7 mouse cellular contexts compared by ENCODE assay signal in the genomic region with DNA sequence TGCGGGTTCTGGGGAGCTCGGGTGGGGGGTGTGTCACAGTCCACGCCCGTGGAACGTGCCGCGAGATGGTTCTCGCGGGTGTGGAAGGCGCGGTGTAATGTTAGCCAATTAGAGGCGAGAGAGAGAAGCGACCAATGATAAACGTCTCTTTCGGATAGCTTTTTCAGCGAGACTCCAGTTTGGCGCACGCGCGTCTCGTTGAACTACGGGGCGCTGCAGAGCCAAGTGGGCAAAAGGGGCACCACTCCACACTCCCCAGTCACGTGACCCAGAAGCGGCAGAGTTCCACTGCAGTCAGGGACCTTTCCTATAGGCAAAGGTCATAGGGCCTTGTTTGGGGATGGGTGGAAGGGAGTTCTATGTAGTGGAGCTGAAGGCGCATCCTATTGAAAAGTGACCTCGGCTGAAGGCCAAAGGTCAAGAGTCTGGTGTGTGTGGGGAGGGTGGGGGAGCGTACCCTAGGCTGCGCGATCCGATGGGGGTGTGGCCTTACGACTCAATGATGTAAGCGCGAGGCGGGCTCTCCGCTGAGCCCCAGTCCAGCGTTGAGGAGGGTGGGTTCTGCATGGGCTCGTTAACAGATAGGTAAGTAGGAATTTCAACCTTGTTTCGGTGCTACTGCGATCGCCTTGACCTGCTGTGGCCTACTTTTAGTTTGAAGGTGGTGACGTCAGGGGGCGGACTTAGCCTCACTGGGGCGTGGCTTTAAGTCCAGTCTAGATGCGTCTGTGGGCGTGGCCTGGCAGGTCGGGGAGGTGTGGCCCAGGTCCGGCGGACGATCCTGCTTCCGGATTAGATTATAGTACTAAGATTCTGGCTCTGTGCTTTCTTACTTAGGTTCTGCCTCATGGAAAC. TPM values are rescaled to one million over a fixed set of nuclear protein-coding genes. Genes with fewer than 3 reads are reported as not detected.
DNase-seq lines count a peak whose midpoint lies in the region; ATAC-seq lines count a peak whose summit lies in the region.

Ilvbl (plus strand) TSS at position 97 of the 855 bp plus-strand sequence.

- under 1% methylated on average over 51 of the region's 51 CpGs for WGBS in embryonic facial prominence, embryonic 11.5 days
- WGBS in limb, embryonic 11.5 days = under 1% methylated on average over 51 of the region's 51 CpGs
- under 1% methylated on average over 51 of the region's 51 CpGs for WGBS in midbrain, embryonic 14.5 days

- H3K9me3 ChIP-seq in embryonic facial prominence, embryonic 11.5 days (replicated peaks; ENCODE audit: control insufficient read depth, low read length) = no peaks in the 10 kb centered on the region
- H3K9me3 ChIP-seq in limb, embryonic 11.5 days (ENCODE audit: control insufficient read depth, low read length) = no peaks in the 10 kb centered on the region
- H3K9me3 ChIP-seq in midbrain, embryonic 14.5 days (ENCODE audit: control insufficient read depth, low read length) = no peaks in the 10 kb centered on the region

- DNase-seq in adrenal gland, postnatal 14 days = peak; percentile 97
- DNase-seq in embryonic facial prominence, embryonic 11.5 days (ENCODE audit: low spot score) = peak; percentile 95
- DNase-seq in heart, adult 11 months = peak; percentile 100
- peak; percentile 98 for DNase-seq in kidney, adult 18-20 months
- DNase-seq in limb, embryonic 11.5 days (ENCODE audit: low spot score) = peak; percentile 95
- DNase-seq in midbrain, embryonic 14.5 days = peak; percentile 97
- peak; percentile 91 to 96 for DNase-seq in spleen, adult 18-20 months

- peak within 1 kb of the TSS; percentile 64 for H3K4me2 ChIP-seq in embryonic facial prominence, embryonic 11.5 days (ENCODE audit: low read depth, low read length)
- peak within 1 kb of the TSS; percentile 61 for H3K4me2 ChIP-seq in limb, embryonic 11.5 days (ENCODE audit: low read depth, severe bottlenecking)
- H3K4me2 ChIP-seq in midbrain, embryonic 14.5 days (ENCODE audit: low read length) = peak within 1 kb of the TSS; percentile 73

- H3K27me3 ChIP-seq in embryonic facial prominence, embryonic 11.5 days (ENCODE audit: control insufficient read depth, insufficient read depth, low read length) = no peaks in the 10 kb centered on the region
- no peaks in the 10 kb centered on the region for H3K27me3 ChIP-seq in limb, embryonic 11.5 days (ENCODE audit: control insufficient read depth, insufficient read depth, low read length)
- no peaks in the 10 kb centered on the region for H3K27me3 ChIP-seq in midbrain, embryonic 14.5 days (ENCODE audit: control insufficient read depth, insufficient read depth, low read length)

- ATAC-seq in embryonic facial prominence, embryonic 11.5 days (replicated peaks; ENCODE audit: insufficient number of reproducible peaks, low FRiP score, low TSS enrichment, low read depth) = peak; percentile 91
- ATAC-seq in limb, embryonic 11.5 days (ENCODE audit: insufficient number of reproducible peaks, low FRiP score, low TSS enrichment, low read depth) = peak; percentile 90
- peak; percentile 93 for ATAC-seq in midbrain, embryonic 14.5 days (ENCODE audit: low FRiP score, low TSS enrichment)

- peak within 1 kb of the TSS; percentile 54 for H3K4me3 ChIP-seq in embryonic facial prominence, embryonic 11.5 days (ENCODE audit: low read depth, low read length)
- H3K4me3 ChIP-seq in limb, embryonic 11.5 days (ENCODE audit: low read depth, low read length) = peak within 1 kb of the TSS; percentile 49
- H3K4me3 ChIP-seq in midbrain, embryonic 14.5 days (replicated peaks; ENCODE audit: low read depth, low read length) = peak within 1 kb of the TSS; percentile 60

- H3K9ac ChIP-seq in embryonic facial prominence, embryonic 11.5 days (replicated peaks; ENCODE audit: low read length) = peak within 1 kb of the TSS; percentile 70
- peak within 1 kb of the TSS; percentile 53 for H3K9ac ChIP-seq in limb, embryonic 11.5 days (ENCODE audit: low read length)
- peak within 1 kb of the TSS; percentile 70 for H3K9ac ChIP-seq in midbrain, embryonic 14.5 days (replicated peaks; ENCODE audit: low read length)

- peak within 1 kb of the TSS; percentile 43; the same call in 1 of the 2 replicates for H3K27ac ChIP-seq in embryonic facial prominence, embryonic 11.5 days (replicated peaks; ENCODE audit: low read depth, low read length)
- peak within 1 kb of the TSS; percentile 48 for H3K27ac ChIP-seq in limb, embryonic 11.5 days (replicated peaks; ENCODE audit: low read depth, low read length)
- peak within 1 kb of the TSS; percentile 81 for H3K27ac ChIP-seq in midbrain, embryonic 14.5 days (replicated peaks; ENCODE audit: low read depth, low read length)

- H3K4me1 ChIP-seq in embryonic facial prominence, embryonic 11.5 days (ENCODE audit: control insufficient read depth, insufficient read depth, low read length) = no peaks in the 10 kb centered on the region
- H3K4me1 ChIP-seq in limb, embryonic 11.5 days (ENCODE audit: control insufficient read depth, insufficient read depth, low read length) = peaks cover 2% of the 10 kb centered on the region; the same call in 1 of the 2 replicates
- peaks cover 7% of the 10 kb centered on the region; the same call in 1 of the 2 replicates for H3K4me1 ChIP-seq in midbrain, embryonic 14.5 days (ENCODE audit: control insufficient read depth, insufficient read depth, low read length)

- no peaks in the 10 kb centered on the region for H3K36me3 ChIP-seq in embryonic facial prominence, embryonic 11.5 days (replicated peaks; ENCODE audit: control insufficient read depth, insufficient read depth, low read depth, low read length)
- H3K36me3 ChIP-seq in limb, embryonic 11.5 days (ENCODE audit: control insufficient read depth, insufficient read depth, low read length) = 0 out of 2 replicates have a peak, but pooled peaks cover 2% of the 10 kb centered on the region
- H3K36me3 ChIP-seq in midbrain, embryonic 14.5 days (ENCODE audit: control insufficient read depth, insufficient read depth, low read length) = peaks cover 19% of the 10 kb centered on the region

RNA-seq across cellular contexts. Expression of gene Ilvbl, which starts in this region (rescaled TPM):
- total RNA-seq in adrenal gland, postnatal 14 days (2021) = 38.7 and 60.7 TPM in 2 replicates
- polyA plus RNA-seq in embryonic facial prominence, embryonic 11.5 days (2014; fragmentation: Nextera tagmentation; extraction: Ambion mirVana) = 28.3 and 32.1 TPM in 2 replicates
- polyA plus RNA-seq in limb, embryonic 11.5 days (2014; fragmentation: Nextera tagmentation; extraction: Ambion mirVana) = 24.6 and 29.2 TPM in 2 replicates
- polyA plus RNA-seq in midbrain, embryonic 14.5 days (2014; fragmentation: Nextera tagmentation; extraction: Ambion mirVana) = 46.4 and 48.5 TPM in 2 replicates

Comparison
In these comparisons a context has a peak if more than half of its experiments do, and no peak if none do; other contexts are left out.
1. Peak in every context shown above with its lines: DNase-seq, ATAC-seq, H3K4me3 ChIP-seq and H3K27ac ChIP-seq.